Mouse (Mus musculus) left cerebral cortex, postnatal 14 days (tissue): ENCODE data around the gene Tenm3. TPM values are rescaled to one million over a fixed set of nuclear protein-coding genes. Genes with fewer than 3 reads are reported as not detected.
A peak's percentile ranks its signal among the peaks of the same experiment; 100 is the strongest.
"Not testable (repeated sequence)": the region's sequence is repeated elsewhere in the genome, so short reads cannot be mapped to it uniquely, and the experiment has no call there.

Experiments
- DNase-seq, 2 experiments: peaks; one replicate each; pipeline ENCODE4 v3.0.0; 2021 to 2022; ENCODE audit warnings: low spot score in 2 of 2, mixed read lengths in 1 of 2
- intact Hi-C: fragments of 180-260 bp; cut with DNase I; formaldehyde crosslinking; loops from one replicate; pipeline ENCODE4 v1.15.1; 2025
- total RNA-seq, 2 experiments: library from RNA; stranded (reverse); gene quantifications; 2 replicates each; pipeline ENCODE4 v1.2.3; 2021

Gene Tenm3
- total RNA-seq, 2 experiments from 2014 or later, result 80.8 to 102 TPM

DNA sequence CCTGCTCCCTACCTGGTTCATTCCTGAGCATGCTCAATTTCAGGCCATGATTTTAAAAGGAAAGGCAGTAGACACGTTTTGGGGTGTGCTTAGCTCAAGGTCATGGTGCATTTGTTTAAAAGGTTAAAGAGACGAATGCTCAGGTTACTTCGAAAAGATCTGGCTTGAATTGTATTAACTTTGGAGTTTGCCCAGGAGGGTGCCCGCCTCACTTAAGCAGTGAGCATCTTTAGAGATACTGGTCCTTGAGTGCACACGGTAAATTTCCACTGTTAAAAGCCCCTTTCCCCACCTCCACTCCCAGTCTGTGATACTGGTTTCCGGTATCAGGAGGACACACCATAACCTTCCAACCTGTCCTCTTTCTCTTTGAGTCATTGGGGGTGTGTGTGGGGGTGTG lies 629.4 kb downstream of the Tenm3 start:
- intact Hi-C loops, result no loop called here
- DNase-seq, result no peak

GRCm38 (mm10) chr8:48211931-48212330 lies 631.8 kb downstream of the Tenm3 start:
- DNase-seq, result no peak
- intact Hi-C loops, result no loop called here

DNA sequence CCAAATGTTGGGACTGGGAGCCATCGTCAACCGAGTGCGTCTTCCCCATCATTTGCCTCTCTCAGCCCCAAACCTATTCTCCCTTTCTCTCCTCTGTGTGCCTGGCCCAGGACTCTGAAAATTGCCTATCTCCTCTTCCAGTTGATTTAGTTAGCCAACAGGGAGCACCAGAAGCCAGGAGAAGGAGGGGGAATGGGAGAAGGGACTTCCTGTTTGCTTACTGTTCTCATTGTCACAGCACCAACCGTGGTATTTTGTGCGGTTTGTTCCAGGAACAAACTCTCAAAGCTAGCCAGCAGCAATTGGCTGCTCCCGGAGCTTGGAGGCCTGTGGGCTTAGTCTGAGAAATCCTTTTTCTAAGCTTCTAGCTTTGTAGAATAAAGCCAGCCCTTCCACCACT lies 636.2 kb downstream of the Tenm3 start:
- intact Hi-C loops, result loop anchor here (10.0 kb wide), 1 partner anchor 343 kb away; no protein-coding TSS in a partner anchor
- peak in 1 of 2 experiments; percentile 39 for DNase-seq

- DNase-seq, result peak; percentile 37 to 40
- intact Hi-C loops, result loop anchor here (10.0 kb wide), 1 partner anchor 342 kb away; no protein-coding TSS in a partner anchor
Observed at GRCm38 (mm10) chr8:48206922-48207321, 636.8 kb downstream of the Tenm3 start.

DNA sequence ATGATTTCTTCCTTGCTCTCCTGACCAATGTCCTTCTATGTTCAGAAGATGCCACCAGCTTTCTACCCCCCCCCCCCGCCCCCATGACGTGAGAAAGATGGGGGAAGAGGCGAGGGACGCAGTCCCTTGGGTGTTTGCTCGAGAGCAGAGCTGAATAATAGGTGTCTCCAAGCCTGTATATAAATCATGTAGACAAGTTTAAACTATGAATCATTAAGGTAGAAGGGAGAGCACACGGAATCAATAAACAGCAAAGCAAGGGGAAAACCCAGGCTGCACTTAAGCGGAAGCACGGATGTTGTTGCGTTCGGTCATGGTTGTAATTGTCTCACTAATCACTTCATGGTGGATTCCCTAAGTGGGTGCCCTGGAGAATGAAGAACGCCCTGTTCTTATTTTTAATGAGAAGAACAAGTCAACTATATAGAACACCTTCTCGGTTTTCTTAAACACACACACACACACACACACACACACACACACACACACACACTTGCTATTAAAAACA lies 638.9 kb downstream of the Tenm3 start:
- intact Hi-C loops, result loop anchor here (10.0 kb wide), 1 partner anchor 340 kb away; no protein-coding TSS in a partner anchor
- no peak for DNase-seq

DNA sequence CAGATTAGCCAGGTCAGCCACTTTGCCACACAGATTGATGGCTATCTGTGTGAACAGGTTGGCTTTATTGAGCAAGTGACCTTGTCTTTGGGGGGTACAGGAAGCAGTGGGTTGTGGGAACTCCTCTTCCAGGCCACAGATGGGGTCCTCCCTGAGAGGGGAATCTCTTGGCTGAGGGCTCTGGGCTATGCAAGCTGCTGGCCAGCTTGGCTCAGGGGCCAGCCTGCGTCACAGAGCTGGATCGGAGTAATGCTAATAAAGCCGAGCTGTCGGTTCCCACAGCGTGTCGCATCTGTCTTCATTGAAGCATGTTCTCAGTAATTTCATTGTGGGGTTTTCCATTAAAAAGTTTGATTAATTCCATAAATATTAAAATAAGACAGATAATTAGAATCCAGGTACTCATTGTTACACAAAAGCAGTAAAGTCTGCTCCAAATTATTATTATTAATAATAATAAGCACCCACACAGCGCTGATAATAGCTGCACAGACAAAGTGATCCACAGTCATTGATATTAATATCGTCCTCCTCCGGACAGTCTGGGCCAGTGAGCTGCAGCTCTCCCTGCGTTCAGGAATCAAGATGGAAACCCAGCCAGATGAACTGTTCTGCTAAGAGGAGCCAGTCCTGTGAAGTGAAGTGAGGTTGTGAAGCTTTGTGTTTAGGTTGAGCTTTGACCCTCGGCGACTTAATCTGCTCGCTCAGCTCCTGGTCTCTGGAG lies 639.5 kb downstream of the Tenm3 start:
- intact Hi-C loops, result loop anchor here (10.0 kb wide), 1 partner anchor 339 kb away; no protein-coding TSS in a partner anchor
- DNase-seq, result no peak

DNA sequence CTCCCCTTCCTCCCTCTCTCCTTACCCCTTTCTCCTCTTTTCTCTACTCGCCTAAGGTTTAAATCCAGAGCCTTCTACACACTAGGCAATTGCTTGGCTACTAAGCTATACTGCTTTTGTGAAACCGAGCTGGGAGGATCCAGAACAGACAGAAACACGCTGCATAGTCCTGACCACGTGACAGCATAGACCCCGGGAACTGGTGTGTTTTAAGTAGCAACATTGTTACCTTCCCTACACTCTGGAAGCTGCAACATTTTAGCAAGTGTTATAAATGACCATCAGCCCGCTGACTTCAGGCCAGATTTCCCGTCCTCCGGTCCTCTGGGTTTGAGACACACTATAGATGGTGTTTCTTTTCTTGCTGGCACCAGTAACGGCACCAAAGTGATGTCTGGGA lies 640.1 kb downstream of the Tenm3 start:
- intact Hi-C loops, result loop anchor here (10.0 kb wide), 1 partner anchor 339 kb away; no protein-coding TSS in a partner anchor
- no peak for DNase-seq

GRCm38 (mm10) chr8:48203161-48203560 lies 640.6 kb downstream of the Tenm3 start:
- DNase-seq, result no peak
- intact Hi-C loops, result loop anchor here (10.0 kb wide), 1 partner anchor 338 kb away; no protein-coding TSS in a partner anchor

- intact Hi-C loops, result loop anchor here (10.0 kb wide), 1 partner anchor 338 kb away; no protein-coding TSS in a partner anchor
- DNase-seq, result no peak
Observed at GRCm38 (mm10) chr8:48202632-48203031, 641.1 kb downstream of the Tenm3 start.

DNA sequence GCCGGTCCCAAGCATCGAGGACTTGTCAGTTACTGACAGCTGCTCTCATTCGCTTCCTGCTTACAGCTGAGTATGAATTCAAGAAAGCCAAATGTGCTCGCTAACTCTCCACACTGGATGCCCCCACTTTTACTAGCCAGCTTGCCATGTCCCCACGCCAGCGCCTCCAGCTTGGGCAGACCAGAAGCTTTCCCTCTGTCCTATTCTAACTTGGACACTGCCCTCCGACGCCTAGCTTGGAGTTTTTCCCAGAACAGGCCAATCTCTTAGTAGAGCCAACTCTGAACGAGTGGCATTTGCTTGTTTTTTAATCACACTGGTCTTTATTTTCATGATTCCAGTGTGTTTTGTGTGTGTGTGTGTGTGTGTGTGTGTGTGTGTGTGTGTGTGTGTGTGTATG lies 644.6 kb downstream of the Tenm3 start:
- intact Hi-C loops, result no loop called here
- DNase-seq, result no peak

DNA sequence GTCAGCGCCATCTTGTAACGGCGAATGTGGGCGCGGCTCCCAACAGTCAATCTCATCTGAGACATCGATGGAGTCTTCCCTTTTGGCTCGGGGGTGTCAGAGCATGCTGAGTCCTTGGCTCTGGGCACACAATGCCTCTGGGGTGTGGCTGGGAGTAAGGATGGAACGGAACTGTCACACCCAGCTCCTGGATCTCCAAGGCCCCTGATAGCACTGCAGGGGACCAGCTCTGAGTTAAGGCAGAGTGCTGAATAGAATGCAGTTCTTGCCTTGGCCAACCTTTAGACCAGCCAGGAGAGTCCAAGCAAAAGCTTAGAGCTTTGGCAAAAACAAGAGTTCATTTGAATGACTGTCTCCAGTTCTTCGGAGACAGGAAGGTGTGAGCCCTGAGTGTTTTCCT lies 647.8 kb downstream of the Tenm3 start:
- DNase-seq, result no peak
- intact Hi-C loops, result no loop called here

DNA sequence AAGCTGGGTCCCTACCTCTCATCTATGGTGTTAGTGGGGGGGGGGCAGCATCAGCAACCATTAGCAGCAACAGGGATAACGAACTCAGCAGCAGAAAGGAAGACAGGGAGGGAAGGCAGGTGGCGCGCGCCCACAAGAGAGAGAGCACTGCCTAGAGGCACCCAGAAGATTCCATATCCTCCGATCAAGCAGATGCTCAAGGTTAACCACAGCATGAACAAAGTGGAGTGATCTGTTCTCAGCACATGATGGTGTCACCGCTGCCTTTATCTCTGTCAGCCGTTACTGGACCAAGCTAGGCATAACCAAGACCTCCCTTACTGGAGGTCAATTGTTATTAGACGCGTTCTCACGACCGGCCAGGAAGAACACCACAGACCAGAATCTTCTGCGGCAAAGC lies 655.2 kb downstream of the Tenm3 start:
- DNase-seq, result no peak
- intact Hi-C loops, result no loop called here

DNA sequence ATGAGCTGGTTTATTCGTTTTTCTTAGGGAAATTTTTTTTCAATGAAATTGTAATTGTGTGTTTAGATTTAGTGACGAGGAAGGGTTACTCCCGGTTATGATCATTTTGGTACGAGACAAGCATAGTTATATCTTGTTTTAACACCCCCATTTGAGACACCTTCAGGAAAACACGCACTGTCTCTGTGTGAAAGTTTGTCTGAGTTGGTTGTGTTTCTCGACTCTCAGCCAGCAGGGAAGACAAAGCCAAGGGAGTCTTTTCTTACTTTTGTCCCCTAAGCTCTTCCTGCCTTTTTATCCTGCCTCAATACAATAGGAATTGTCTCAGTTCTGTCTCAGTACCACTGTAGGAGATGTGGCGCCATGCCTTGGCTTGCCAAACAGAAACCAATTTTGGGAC lies 660.0 kb downstream of the Tenm3 start:
- intact Hi-C loops, result no loop called here
- no peak for DNase-seq

GRCm38 (mm10) chr8:48181000-48181399 lies 662.8 kb downstream of the Tenm3 start:
- no peak for DNase-seq
- intact Hi-C loops, result no loop called here

- intact Hi-C loops, DNase-seq: not testable (repeated sequence)
Observed at GRCm38 (mm10) chr8:48180146-48180545, 663.6 kb downstream of the Tenm3 start.

DNA sequence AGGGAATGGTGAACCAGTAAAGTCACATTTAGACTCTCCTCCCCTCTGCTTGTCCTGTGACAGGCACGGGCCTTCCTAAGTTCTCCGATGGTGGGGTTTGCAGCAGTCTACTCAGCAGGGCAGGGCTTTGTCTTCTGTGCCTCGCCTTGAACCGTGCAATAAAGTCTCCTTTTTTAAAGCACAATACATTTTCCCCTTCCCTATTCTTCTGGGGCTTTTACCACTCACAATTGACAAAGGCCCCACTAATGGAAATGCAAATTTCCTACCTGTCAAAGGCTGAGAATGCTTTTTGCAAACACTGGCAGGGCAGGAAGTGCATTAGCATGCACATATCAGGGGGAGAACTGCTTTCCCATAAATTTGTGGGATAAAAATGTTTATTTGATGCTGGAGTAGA lies 664.8 kb downstream of the Tenm3 start:
- intact Hi-C loops, result no loop called here
- DNase-seq, result no peak

DNA sequence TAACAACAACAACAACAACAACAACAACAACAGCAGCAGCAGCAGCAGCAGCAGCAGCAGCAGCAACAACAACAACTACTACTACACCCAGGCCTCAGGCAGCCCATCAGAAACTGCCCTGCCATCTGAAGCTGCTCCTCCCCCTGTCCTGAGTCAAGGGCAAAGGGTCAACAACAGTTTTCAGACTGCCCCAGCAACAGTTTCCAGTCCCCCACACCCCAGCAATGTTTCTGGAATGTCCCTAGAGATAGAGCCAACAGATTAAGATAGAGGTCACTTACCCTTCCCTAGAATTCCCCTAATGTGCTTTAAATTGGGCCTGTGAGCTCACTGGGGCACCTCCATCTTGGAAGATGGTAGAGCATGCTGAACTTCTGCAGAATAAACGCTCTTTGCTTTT lies 665.9 kb downstream of the Tenm3 start:
- intact Hi-C loops, result no loop called here
- DNase-seq, result no peak
